Mouse (Mus musculus): ENCODE results near the gene Clec2l. TPM values are rescaled to one million over a fixed set of nuclear protein-coding genes. Genes with fewer than 3 reads are reported as not detected.

The Clec2l gene
- polyA plus RNA-seq (2012; rRNA removed; ENCODE audit: low replicate concordance) = 0.41 and 0.72 TPM in 2 replicates

DNA sequence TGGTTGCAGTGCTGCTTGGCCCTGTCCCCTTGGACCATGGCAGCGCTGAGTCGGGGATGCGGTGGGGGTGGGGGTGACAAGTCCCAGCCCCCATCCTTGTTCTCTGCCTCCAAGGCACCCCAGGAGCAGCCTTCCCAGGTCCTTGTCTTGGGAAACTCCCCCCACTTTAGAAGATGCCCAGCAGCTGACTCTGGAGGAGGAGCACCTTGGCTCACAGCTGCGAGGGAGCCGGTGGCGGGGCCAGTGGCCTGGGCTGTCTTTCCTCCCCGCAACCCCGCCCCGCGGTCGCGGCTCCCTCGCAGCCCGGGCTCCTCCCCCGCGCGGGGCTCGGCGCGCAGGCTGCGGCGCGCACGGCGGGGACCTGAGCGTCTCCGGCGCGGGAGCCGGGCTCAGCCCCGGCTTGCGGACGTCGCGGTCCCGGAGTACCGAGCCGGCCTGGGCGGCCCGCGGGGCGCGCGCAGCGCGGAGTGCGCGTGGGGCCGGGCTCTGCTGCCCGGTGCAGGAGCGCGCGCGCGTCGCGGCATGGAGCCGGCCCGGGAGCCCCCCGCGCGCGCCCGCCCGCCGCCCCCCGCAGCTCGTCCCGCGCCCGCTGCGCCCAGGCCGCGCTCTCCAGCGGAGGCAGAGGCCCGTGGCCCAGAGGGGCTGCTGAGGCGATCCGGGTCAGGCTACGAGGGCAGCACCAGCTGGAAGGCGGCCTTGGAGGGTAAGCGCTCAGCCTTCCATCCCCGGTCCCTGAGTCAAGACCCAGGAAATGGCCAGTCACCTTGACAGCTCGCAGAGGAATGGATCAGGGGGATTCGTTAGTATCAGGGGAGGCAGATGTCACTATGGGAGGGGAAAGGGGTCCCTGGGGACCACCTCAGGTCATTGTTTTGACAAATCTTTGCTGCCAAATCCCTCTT, at the start of gene Clec2l:
Clec2l (plus strand) TSS at position 356 of the 902 bp plus-strand sequence.

DNA sequence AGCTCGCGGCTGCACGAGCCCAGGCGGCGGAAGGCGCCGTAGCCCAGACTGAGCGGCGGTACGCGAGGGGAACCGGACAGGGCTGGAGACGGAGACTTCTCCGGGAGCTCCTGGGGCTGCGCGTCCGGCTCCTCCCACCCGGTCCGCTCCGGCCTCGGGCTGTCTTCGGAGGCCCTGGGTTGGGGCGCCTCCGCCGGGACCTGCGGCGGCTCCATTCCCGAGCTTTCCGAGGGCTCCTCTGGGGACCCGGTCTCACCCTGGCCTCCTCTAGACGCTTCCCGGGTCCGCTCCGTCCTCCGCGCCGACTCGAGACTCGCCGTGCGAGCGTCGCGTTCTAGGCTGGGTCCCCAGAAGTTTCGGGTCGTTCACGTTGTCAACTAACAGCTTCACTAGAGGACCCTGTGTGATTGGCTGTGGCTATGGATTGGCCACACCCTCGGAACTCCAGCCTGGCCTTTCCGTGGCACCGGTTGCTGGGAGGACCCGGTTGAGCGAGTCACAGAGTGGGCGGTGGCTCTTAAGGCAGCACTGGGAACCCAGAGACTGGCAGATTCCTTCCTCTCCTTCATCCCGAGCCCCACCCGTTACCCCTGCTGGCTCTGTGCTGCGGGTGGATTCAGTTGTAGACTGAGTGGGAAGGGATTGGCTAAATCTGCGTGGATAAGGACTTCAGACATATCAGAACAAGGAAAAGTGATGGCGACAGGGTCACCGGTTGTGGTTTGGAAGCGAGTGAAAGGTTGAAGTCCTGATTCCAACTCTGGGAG, 25.8 kb upstream of the Clec2l start, which contains the start of gene Klrg2:
Klrg2 (minus strand) TSS at position 391 of the 767 bp plus-strand sequence.

Other genes starting within 250 kb of the Clec2l start
- 5.7 and 11.5 TPM in 2 replicates for gene Ubn2, start 229.1 kb upstream of the Clec2l start, polyA plus RNA-seq (2012; rRNA removed; ENCODE audit: low replicate concordance)
- gene Fmc1, start 129.6 kb upstream of the Clec2l start, polyA plus RNA-seq (2012; rRNA removed; ENCODE audit: low replicate concordance) = 293 and 309 TPM in 2 replicates
- 23.1 and 31.9 TPM in 2 replicates for gene Luc7l2, start 111.7 kb upstream of the Clec2l start, polyA plus RNA-seq (2012; rRNA removed; ENCODE audit: low replicate concordance)
- gene Klrg2, start 25.8 kb upstream of the Clec2l start, polyA plus RNA-seq (2012; rRNA removed; ENCODE audit: low replicate concordance) = 0.60 and 0.98 TPM in 2 replicates
- 7.5 and 11.7 TPM in 2 replicates for gene Tbxas1, start 212.3 kb downstream of the Clec2l start, polyA plus RNA-seq (2012; rRNA removed; ENCODE audit: low replicate concordance)
- gene Hipk2, start 213.1 kb downstream of the Clec2l start, polyA plus RNA-seq (2012; rRNA removed; ENCODE audit: low replicate concordance) = 43.2 and 72.3 TPM in 2 replicates